ENCODE assay signal across 8 mouse cellular contexts in genomic region chr10:59896911-59897331, GRCm38 (mm10). TPM values are rescaled to one million over a fixed set of nuclear protein-coding genes. Genes with fewer than 3 reads are reported as not detected.
DNase-seq lines count a peak whose midpoint lies in the region; ATAC-seq and TF ChIP-seq lines count a peak whose summit lies in the region.

No protein-coding gene starts in this region.

- H3K4me1 ChIP-seq in embryonic facial prominence, embryonic 12.5 days = peaks cover 41% of the 10 kb centered on the region

- no peaks in the 10 kb centered on the region for H3K27me3 ChIP-seq in embryonic facial prominence, embryonic 12.5 days

- intact Hi-C loops in left cerebral cortex, adult 2 months (cut with DNase I) = loop anchor here (1.0 to 5.0 kb wide), 2 partner anchors 53 to 210 kb away; partner anchors contain the start of gene Spock2

- H3K9ac ChIP-seq in embryonic facial prominence, embryonic 12.5 days = no peak overlapping the region

- no peak for TF ChIP-seq CTCF in left cerebral cortex, adult 2 months (IDR thresholded peaks at IDR 0.05)

- peak overlapping the region; percentile 13 for H3K4me3 ChIP-seq in left cerebral cortex, adult 2 months
- no peak overlapping the region for H3K4me3 ChIP-seq in embryonic facial prominence, embryonic 12.5 days
- no peak overlapping the region for H3K4me3 ChIP-seq in macrophage (ENCODE audit: inconsistent target)

- no peaks in the 10 kb centered on the region for H3K9me3 ChIP-seq in embryonic facial prominence, embryonic 12.5 days

- no peaks in the 10 kb centered on the region for H3K79me2 ChIP-seq in macrophage (ENCODE audit: inconsistent target)

- ATAC-seq in embryonic facial prominence, embryonic 12.5 days (ENCODE audit: insufficient number of reproducible peaks, insufficient read depth, low FRiP score, low TSS enrichment) = no peak

- DNase-seq in left cerebral cortex, adult 2 months (ENCODE audit: extremely low spot score in 1 of 2, low spot score in 2 of 2) = no peak
- DNase-seq in left cerebral cortex, adult 11 months (ENCODE audit: low spot score) = no peak
- DNase-seq in kidney, adult 9 months = peak; percentile 50
- peak; percentile 68 to 80 for DNase-seq in spleen, postnatal 4 days (ENCODE audit: low spot score in 2 of 2)
- DNase-seq in gastrocnemius, adult 8-10 months (ENCODE audit: low spot score in 2 of 2) = no peak
- no peak for DNase-seq in urinary bladder, adult 18-20 months (ENCODE audit: low spot score in 2 of 2)

- peak overlapping the region; percentile 98 for H3K27ac ChIP-seq in left cerebral cortex, adult 2 months
- H3K27ac ChIP-seq in embryonic facial prominence, embryonic 12.5 days = peak overlapping the region; percentile 41
- H3K27ac ChIP-seq in macrophage = peak overlapping the region; percentile 19; the same call in 1 of the 2 replicates

- WGBS in embryonic facial prominence, embryonic 12.5 days = 79% methylated on average over 3 of the region's 3 CpGs
- 37% methylated on average over 3 of the region's 3 CpGs for WGBS in macrophage (ENCODE audit: missing documents)

- H3K36me3 ChIP-seq in embryonic facial prominence, embryonic 12.5 days = peaks cover 51% of the 10 kb centered on the region
- peaks cover 34% of the 10 kb centered on the region for H3K36me3 ChIP-seq in macrophage (ENCODE audit: inconsistent target)

- H3K4me2 ChIP-seq in embryonic facial prominence, embryonic 12.5 days (replicated peaks) = no peak overlapping the region

RNA-seq across cellular contexts. Expression of gene Dnajb12, which starts 17.6 kb away (rescaled TPM):
- total RNA-seq in left cerebral cortex, adult 2 months (2021) = 10 to 100 TPM; 50.6 to 52.2 TPM
- polyA plus RNA-seq in embryonic facial prominence, embryonic 12.5 days (2016; fragmentation: Nextera tagmentation; extraction: Ambion mirVana) = 18.9 and 19.9 TPM in 2 replicates
- total RNA-seq in macrophage (2018; cell fraction: chromatin; rRNA removed) = 10 to 100 TPM; 22.6 to 37.6 (median 29.2) TPM
- total RNA-seq in macrophage (2018; cell fraction: cytosol; rRNA removed) = 10 to 100 TPM; 32.5 to 45.7 (median 37.8) TPM
- 10 to 100 TPM; 26.1 to 38.9 (median 31.3) TPM for total RNA-seq in macrophage (2018; cell fraction: nucleus; rRNA removed)
- polyA plus RNA-seq in macrophage (2018) = 24.9 to 38.2 TPM (median 31.2 TPM) in 3 replicates
- 10 to 100 TPM; 77.8 to 89.1 (median 82.1) TPM for total RNA-seq in gastrocnemius, adult 8-10 months (2022)

RNA-seq across cellular contexts. Expression of gene Ddit4, which starts 54.7 kb away (rescaled TPM):
- total RNA-seq in left cerebral cortex, adult 2 months (2021) = 10 to 100 TPM; 46.9 to 71.1 TPM
- 81.2 and 92.3 TPM in 2 replicates for polyA plus RNA-seq in embryonic facial prominence, embryonic 12.5 days (2016; fragmentation: Nextera tagmentation; extraction: Ambion mirVana)
- 1 to 10 TPM in 18 of 26 experiments, under 1 TPM in 5, not detected in 3; 0.55 to 7.6 (median 2.5) TPM for total RNA-seq in macrophage (2018; cell fraction: chromatin; rRNA removed)
- 1 to 10 TPM in 22 of 26 experiments, under 1 TPM in 4; 0.42 to 9.0 (median 3.0) TPM for total RNA-seq in macrophage (2018; cell fraction: cytosol; rRNA removed)
- 10 to 100 TPM in 1 of 26 experiments, 1 to 10 TPM in 23, under 1 TPM in 2; 0.77 to 10.4 (median 3.8) TPM for total RNA-seq in macrophage (2018; cell fraction: nucleus; rRNA removed)
- 2.2 to 4.5 TPM (median 4.1 TPM) in 3 replicates for polyA plus RNA-seq in macrophage (2018)
- 10 to 100 TPM in 2 of 4 experiments, 1 to 10 TPM in 2; 4.7 to 45.4 (median 9.4) TPM for total RNA-seq in gastrocnemius, adult 8-10 months (2022)

Comparison
In these comparisons a context has a peak if more than half of its experiments do, and no peak if none do; other contexts are left out.
1. DNase-seq: peak in kidney, adult 9 months (single experiment) and spleen, postnatal 4 days (2 of 2); none in left cerebral cortex, adult 2 months (0 of 2), left cerebral cortex, adult 11 months (single experiment), gastrocnemius, adult 8-10 months (0 of 2) and urinary bladder, adult 18-20 months (0 of 2).
2. H3K27ac ChIP-seq: peak in every context shown above with its lines; median percentile 98 in left cerebral cortex, adult 2 months; 41 in embryonic facial prominence, embryonic 12.5 days; 19 in macrophage.